Mouse (Mus musculus): Measurements from ENCODE around the gene Defb23. TPM values are rescaled to one million over a fixed set of nuclear protein-coding genes. Genes with fewer than 3 reads are reported as not detected.

The Defb23 gene
- not detected in 2 replicates for polyA plus RNA-seq (2014; fragmentation: Nextera tagmentation; extraction: Ambion mirVana)

DNA sequence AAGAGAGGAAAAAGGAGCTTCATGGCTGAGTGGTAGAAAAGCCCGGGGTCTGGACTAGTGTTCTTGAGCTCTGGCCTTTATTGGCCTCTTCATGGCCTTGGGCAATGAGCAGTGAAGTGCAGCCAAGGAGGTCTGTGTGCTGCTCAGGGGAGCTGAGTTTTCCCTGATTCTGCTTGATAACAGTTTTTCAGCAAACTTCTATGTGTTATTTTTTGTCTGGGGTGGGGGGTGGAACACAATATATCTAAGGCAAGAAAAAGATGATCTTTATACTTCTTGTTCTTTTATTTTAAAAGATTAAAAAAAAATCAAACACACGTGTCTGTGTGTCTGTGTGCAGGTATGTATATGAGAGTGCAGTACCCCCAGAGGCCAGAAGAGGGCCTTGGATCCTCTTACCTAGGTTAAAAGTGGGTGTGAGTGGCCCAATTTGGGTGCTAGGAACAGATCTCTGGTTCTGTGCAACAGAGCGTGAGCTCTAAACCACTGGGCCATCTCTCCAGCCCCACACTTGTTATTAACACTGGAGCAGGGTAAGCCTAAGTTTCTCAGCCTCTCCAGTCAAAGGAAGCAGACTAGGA, at the start of gene Defb23:
Defb23 (minus strand) TSS at position 51 of the 581 bp plus-strand sequence.
- ATAC-seq (replicated peaks; ENCODE audit: low FRiP score, low TSS enrichment, low read depth) (no peak), DNase-seq (ENCODE audit: low spot score) (no peak)
- Histone ChIP-seq H3K4me3 (ENCODE audit: low read depth, low read length) (no peak within 1 kb of the TSS), H3K27ac (ENCODE audit: low read depth) (no peak within 1 kb of the TSS), H3K9me3 (ENCODE audit: control insufficient read depth, low read length) (no peaks in the 10 kb centered on the region), H3K4me1 (replicated peaks; ENCODE audit: control insufficient read depth, insufficient read depth, low read length) (no peaks in the 10 kb centered on the region), H3K9ac (ENCODE audit: low read length) (no peak within 1 kb of the TSS), H3K36me3 (ENCODE audit: control insufficient read depth, insufficient read depth, low read length) (no peaks in the 10 kb centered on the region), H3K27me3 (replicated peaks; ENCODE audit: control insufficient read depth, insufficient read depth, low read length) (no peaks in the 10 kb centered on the region), H3K4me2 (ENCODE audit: low read length) (no peak within 1 kb of the TSS)
- 89% methylated on average over 3 of the region's 3 CpGs for WGBS

- Histone ChIP-seq H3K27ac (ENCODE audit: low read depth) (no peak within 1 kb of the TSS), H3K4me3 (ENCODE audit: low read depth, low read length) (no peak within 1 kb of the TSS), H3K4me1 (replicated peaks; ENCODE audit: control insufficient read depth, insufficient read depth, low read length) (no peaks in the 10 kb centered on the region), H3K36me3 (ENCODE audit: control insufficient read depth, insufficient read depth, low read length) (no peaks in the 10 kb centered on the region), H3K27me3 (replicated peaks; ENCODE audit: control insufficient read depth, insufficient read depth, low read length) (no peaks in the 10 kb centered on the region), H3K9me3 (ENCODE audit: control insufficient read depth, low read length) (no peaks in the 10 kb centered on the region), H3K9ac (ENCODE audit: low read length) (no peak within 1 kb of the TSS), H3K4me2 (ENCODE audit: low read length) (no peak within 1 kb of the TSS)
- WGBS, result 79% methylated on average over 1 of the region's 1 CpGs
- ATAC-seq (replicated peaks; ENCODE audit: low FRiP score, low TSS enrichment, low read depth) (no peak), DNase-seq (ENCODE audit: low spot score) (no peak)
Measured at GRCm38 (mm10) chr2:152511592-152511991, 47.2 kb upstream of the Defb23 start, which contains the start of gene Defb26. Gene Defb26, minus strand, starts transcription at chr2:152511692.

GRCm38 (mm10) chr2:152503950-152504349, 39.5 kb upstream of the Defb23 start:
- Histone ChIP-seq H3K9ac (ENCODE audit: low read length) (no peak overlapping the region), H3K4me3 (ENCODE audit: low read depth, low read length) (no peak overlapping the region), H3K9me3 (ENCODE audit: control insufficient read depth, low read length) (no peaks in the 10 kb centered on the region), H3K4me2 (ENCODE audit: low read length) (no peak overlapping the region), H3K27me3 (replicated peaks; ENCODE audit: control insufficient read depth, insufficient read depth, low read length) (no peaks in the 10 kb centered on the region), H3K27ac (ENCODE audit: low read depth) (no peak overlapping the region), H3K36me3 (ENCODE audit: control insufficient read depth, insufficient read depth, low read length) (no peaks in the 10 kb centered on the region), H3K4me1 (replicated peaks; ENCODE audit: control insufficient read depth, insufficient read depth, low read length) (no peaks in the 10 kb centered on the region)
- DNase-seq (ENCODE audit: low spot score) (no peak), ATAC-seq (replicated peaks; ENCODE audit: low FRiP score, low TSS enrichment, low read depth) (no peak)
- 91% methylated on average over 2 of the region's 2 CpGs for WGBS

- Histone ChIP-seq H3K27ac (ENCODE audit: low read depth) (no peak overlapping the region), H3K9ac (ENCODE audit: low read length) (no peak overlapping the region), H3K4me2 (ENCODE audit: low read length) (no peak overlapping the region), H3K4me1 (replicated peaks; ENCODE audit: control insufficient read depth, insufficient read depth, low read length) (no peaks in the 10 kb centered on the region), H3K4me3 (ENCODE audit: low read depth, low read length) (no peak overlapping the region), H3K36me3 (ENCODE audit: control insufficient read depth, insufficient read depth, low read length) (no peaks in the 10 kb centered on the region), H3K27me3 (replicated peaks; ENCODE audit: control insufficient read depth, insufficient read depth, low read length) (no peaks in the 10 kb centered on the region), H3K9me3 (ENCODE audit: control insufficient read depth, low read length) (no peaks in the 10 kb centered on the region)
- ATAC-seq (replicated peaks; ENCODE audit: low FRiP score, low TSS enrichment, low read depth), result no peak
- WGBS, result 75% methylated on average over 6 of the region's 6 CpGs
- DNase-seq (ENCODE audit: low spot score), result no peak
Measured at GRCm38 (mm10) chr2:152500863-152501229, 36.4 kb upstream of the Defb23 start.

- Histone ChIP-seq H3K4me3 (ENCODE audit: low read depth, low read length) (no peak overlapping the region), H3K4me1 (replicated peaks; ENCODE audit: control insufficient read depth, insufficient read depth, low read length) (no peaks in the 10 kb centered on the region), H3K9me3 (ENCODE audit: control insufficient read depth, low read length) (no peaks in the 10 kb centered on the region), H3K4me2 (ENCODE audit: low read length) (no peak overlapping the region), H3K27ac (ENCODE audit: low read depth) (no peak overlapping the region), H3K36me3 (ENCODE audit: control insufficient read depth, insufficient read depth, low read length) (no peaks in the 10 kb centered on the region), H3K9ac (ENCODE audit: low read length) (no peak overlapping the region), H3K27me3 (replicated peaks; ENCODE audit: control insufficient read depth, insufficient read depth, low read length) (no peaks in the 10 kb centered on the region)
- no peak for DNase-seq (ENCODE audit: low spot score)
- ATAC-seq (replicated peaks; ENCODE audit: low FRiP score, low TSS enrichment, low read depth), result no peak
- 72% methylated on average over 7 of the region's 7 CpGs for WGBS
Measured at GRCm38 (mm10) chr2:152500204-152500862, 35.9 kb upstream of the Defb23 start.

- WGBS, result 72% methylated on average over 6 of the region's 6 CpGs
- no peaks in the 10 kb centered on the region for H3K27me3 ChIP-seq (replicated peaks; ENCODE audit: control insufficient read depth, insufficient read depth, low read length)
- H3K27ac ChIP-seq (ENCODE audit: low read depth), result no peak overlapping the region
- H3K4me2 ChIP-seq (ENCODE audit: low read length), result no peak overlapping the region
- DNase-seq (ENCODE audit: low spot score) (no peak), ATAC-seq (replicated peaks; ENCODE audit: low FRiP score, low TSS enrichment, low read depth) (no peak)
- H3K36me3 ChIP-seq (ENCODE audit: control insufficient read depth, insufficient read depth, low read length), result no peaks in the 10 kb centered on the region
- H3K9me3 ChIP-seq (ENCODE audit: control insufficient read depth, low read length), result no peaks in the 10 kb centered on the region
- H3K4me1 ChIP-seq (replicated peaks; ENCODE audit: control insufficient read depth, insufficient read depth, low read length), result no peaks in the 10 kb centered on the region
- H3K4me3 ChIP-seq (ENCODE audit: low read depth, low read length), result no peak overlapping the region
- no peak overlapping the region for H3K9ac ChIP-seq (ENCODE audit: low read length)
Measured at GRCm38 (mm10) chr2:152498020-152498419, 33.6 kb upstream of the Defb23 start.

DNA sequence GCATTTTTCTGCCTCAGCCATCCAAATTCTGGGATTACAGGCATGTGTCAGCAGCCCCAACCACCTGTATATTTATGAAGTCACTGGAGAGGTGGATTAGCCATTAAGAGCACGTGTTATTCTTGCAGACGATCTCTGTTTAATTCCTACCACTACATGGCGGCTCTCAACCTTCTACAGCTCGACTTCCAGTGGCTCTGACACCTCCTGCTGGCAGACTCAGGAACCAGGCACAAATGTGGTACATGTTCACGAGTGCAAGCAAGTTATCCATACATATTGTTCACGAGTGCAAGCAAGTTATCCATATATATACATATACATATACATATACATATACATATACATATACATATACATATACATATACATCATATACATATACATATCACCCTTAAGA, 28.7 kb upstream of the Defb23 start:
- no peak overlapping the region for H3K4me3 ChIP-seq (ENCODE audit: low read depth, low read length)
- DNase-seq (ENCODE audit: low spot score), result no peak
- ATAC-seq (replicated peaks; ENCODE audit: low FRiP score, low TSS enrichment, low read depth), result no peak
- H3K4me1 ChIP-seq (replicated peaks; ENCODE audit: control insufficient read depth, insufficient read depth, low read length), result no peaks in the 10 kb centered on the region
- H3K4me2 ChIP-seq (ENCODE audit: low read length), result no peak overlapping the region
- WGBS, result 70% methylated on average over 6 of the region's 6 CpGs
- H3K27me3 ChIP-seq (replicated peaks; ENCODE audit: control insufficient read depth, insufficient read depth, low read length), result no peaks in the 10 kb centered on the region
- H3K27ac ChIP-seq (ENCODE audit: low read depth), result no peak overlapping the region
- no peaks in the 10 kb centered on the region for H3K9me3 ChIP-seq (ENCODE audit: control insufficient read depth, low read length)
- no peaks in the 10 kb centered on the region for H3K36me3 ChIP-seq (ENCODE audit: control insufficient read depth, insufficient read depth, low read length)
- no peak overlapping the region for H3K9ac ChIP-seq (ENCODE audit: low read length)

DNA sequence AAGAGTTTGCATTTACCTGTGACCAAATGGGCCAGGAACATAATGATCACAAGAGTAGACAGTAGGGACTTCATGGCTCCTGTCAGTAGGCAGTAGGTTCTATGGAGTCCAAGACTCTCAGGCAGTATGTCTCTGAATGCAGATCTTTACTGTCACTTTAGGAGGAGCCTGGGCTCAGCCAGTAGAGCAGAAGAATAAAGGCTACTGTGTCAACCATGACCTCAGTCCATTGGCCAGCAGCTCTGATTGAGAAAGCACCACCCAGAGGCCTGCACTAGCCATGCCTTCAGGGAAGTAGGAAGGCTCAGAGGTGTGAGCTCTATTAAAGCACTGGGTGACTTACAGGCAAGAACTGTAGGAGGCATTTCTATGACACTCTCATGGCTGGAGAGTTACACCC, 25.6 kb upstream of the Defb23 start, which contains the start of gene Defb22:
Defb22 (minus strand) TSS at position 101 of the 400 bp plus-strand sequence.
- Histone ChIP-seq H3K36me3 (ENCODE audit: control insufficient read depth, insufficient read depth, low read length) (no peaks in the 10 kb centered on the region), H3K27me3 (replicated peaks; ENCODE audit: control insufficient read depth, insufficient read depth, low read length) (no peaks in the 10 kb centered on the region), H3K4me1 (replicated peaks; ENCODE audit: control insufficient read depth, insufficient read depth, low read length) (no peaks in the 10 kb centered on the region), H3K9ac (ENCODE audit: low read length) (no peak within 1 kb of the TSS), H3K4me2 (ENCODE audit: low read length) (no peak within 1 kb of the TSS), H3K4me3 (ENCODE audit: low read depth, low read length) (no peak within 1 kb of the TSS), H3K27ac (ENCODE audit: low read depth) (no peak within 1 kb of the TSS), H3K9me3 (ENCODE audit: control insufficient read depth, low read length) (no peaks in the 10 kb centered on the region)
- DNase-seq (ENCODE audit: low spot score) (no peak), ATAC-seq (replicated peaks; ENCODE audit: low FRiP score, low TSS enrichment, low read depth) (no peak)

- Histone ChIP-seq H3K27ac (ENCODE audit: low read depth) (no peak overlapping the region), H3K4me3 (ENCODE audit: low read depth, low read length) (no peak overlapping the region), H3K36me3 (ENCODE audit: control insufficient read depth, insufficient read depth, low read length) (no peaks in the 10 kb centered on the region), H3K9ac (ENCODE audit: low read length) (no peak overlapping the region), H3K4me2 (ENCODE audit: low read length) (no peak overlapping the region), H3K4me1 (replicated peaks; ENCODE audit: control insufficient read depth, insufficient read depth, low read length) (no peaks in the 10 kb centered on the region), H3K27me3 (replicated peaks; ENCODE audit: control insufficient read depth, insufficient read depth, low read length) (no peaks in the 10 kb centered on the region), H3K9me3 (ENCODE audit: control insufficient read depth, low read length) (no peaks in the 10 kb centered on the region)
- DNase-seq (ENCODE audit: low spot score), result no peak
- ATAC-seq (replicated peaks; ENCODE audit: low FRiP score, low TSS enrichment, low read depth), result no peak
- WGBS, result 81% methylated on average over 2 of the region's 2 CpGs
Measured at GRCm38 (mm10) chr2:152487024-152487423, 22.6 kb upstream of the Defb23 start.

Measured in intestine, embryonic 14.5 days (tissue).